Mouse (Mus musculus) heart, postnatal 0 days (tissue): ENCODE results near the gene Cop1.

Experiments used
- CTCF ChIP-seq: IDR thresholded peaks from 2 replicates; pipeline ENCODE4 v1.5.1; 2016; ENCODE audit warnings: antibody characterized with exemption, control low read depth, low read depth
- EP300 ChIP-seq: IDR thresholded peaks from 2 replicates; pipeline ENCODE4 v1.6.1; 2016; ENCODE audit warnings: antibody characterized with exemption, low read depth

DNA sequence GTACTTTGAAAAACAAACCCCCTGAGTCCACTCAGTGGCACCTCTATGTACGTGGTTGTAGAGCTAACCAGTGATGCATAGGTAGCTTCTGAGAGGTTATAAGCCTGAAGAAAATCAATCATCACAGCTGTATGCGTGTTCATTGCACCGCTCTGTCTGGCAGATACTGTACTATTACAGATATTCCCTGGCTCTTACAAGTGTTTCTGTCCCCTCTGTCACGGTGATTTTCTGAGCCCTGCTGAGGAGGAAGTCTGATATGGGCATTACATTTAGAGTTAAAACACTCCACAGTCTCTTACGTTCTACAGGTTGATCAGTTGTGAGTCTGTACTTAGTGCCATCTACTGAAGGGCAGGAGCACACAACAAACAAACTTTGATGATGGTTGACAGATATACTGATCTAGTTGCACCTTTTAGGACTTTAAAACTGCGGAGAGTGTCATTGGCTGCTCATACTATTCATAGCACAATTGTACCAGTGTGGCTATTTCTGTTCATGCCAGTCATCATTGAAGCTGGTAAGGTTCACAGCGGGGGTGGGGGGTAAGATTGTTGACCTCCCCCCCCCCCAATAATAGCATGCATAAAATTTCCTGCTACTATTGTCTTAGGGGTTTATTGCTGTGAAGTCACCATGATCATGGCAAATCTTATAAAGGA lies 69.4 kb downstream of the Cop1 start:
- TF ChIP-seq CTCF (no peak), EP300 (no peak)
